Mouse (Mus musculus): ENCODE measurements around the gene Arhgdib. TPM values are rescaled to one million over a fixed set of nuclear protein-coding genes. Genes with fewer than 3 reads are reported as not detected.
"Not testable (repeated sequence)": the region's sequence is repeated elsewhere in the genome, so short reads cannot be mapped to it uniquely, and the experiment has no call there.

Arhgdib gene
- 10 to 100 TPM; 24.4 to 28.9 TPM for total RNA-seq (2021)

GRCm38 (mm10) chr6:136941051-136942021, at the start of gene Arhgdib:
Gene Arhgdib, minus strand, starts transcription at chr6:136941899.
- DNase-seq, result no peak
- intact Hi-C loops (cut with DNase I), result no loop called here

GRCm38 (mm10) chr6:136990557-136990956, 48.9 kb upstream of the Arhgdib start:
- DNase-seq, result no peak
- intact Hi-C loops (cut with DNase I), result no loop called here

- intact Hi-C loops (cut with DNase I), result loop anchor here (10.0 kb wide), 1 partner anchor 185 kb away; the partner anchor contains the start of gene Rerg
- DNase-seq, result no peak
These were observed 48.3 kb upstream of the Arhgdib start for GRCm38 (mm10) chr6:136989824-136990497.

- intact Hi-C loops (cut with DNase I), result loop anchor here (10.0 kb wide), 1 partner anchor 186 kb away; the partner anchor contains the start of gene Rerg
- no peak for DNase-seq
These were observed 46.9 kb upstream of the Arhgdib start for GRCm38 (mm10) chr6:136988536-136989060.

DNA sequence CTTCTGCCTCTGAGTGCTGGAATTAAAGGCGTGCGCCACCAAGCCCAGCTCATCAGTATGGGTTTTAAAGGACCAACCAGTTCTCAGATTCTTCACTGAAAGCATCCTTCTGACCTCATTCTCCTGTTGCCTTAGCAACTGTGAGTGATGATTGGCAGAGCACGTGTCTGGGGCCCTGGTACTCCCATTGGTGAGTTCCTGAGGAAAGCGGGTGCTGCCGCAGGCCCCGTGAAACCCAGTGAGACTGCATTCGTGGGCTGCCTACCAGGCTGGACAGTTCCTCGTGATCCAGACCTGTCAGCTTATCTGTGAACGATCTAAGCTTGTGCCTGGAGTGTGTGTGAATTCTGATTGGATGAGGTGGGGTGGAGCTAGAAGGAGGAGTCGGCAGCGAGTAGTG, 45.0 kb upstream of the Arhgdib start:
- intact Hi-C loops (cut with DNase I), result loop anchor here (10.0 kb wide), 1 partner anchor 188 kb away; the partner anchor contains the start of gene Rerg

GRCm38 (mm10) chr6:136986019-136986418, 44.3 kb upstream of the Arhgdib start:
- intact Hi-C loops (cut with DNase I), result loop anchor here (10.0 kb wide), 1 partner anchor 189 kb away; the partner anchor contains the start of gene Rerg
- no peak for DNase-seq

More for the DNA sequence above, 45.0 kb upstream of the Arhgdib start:
- no peak for DNase-seq

GRCm38 (mm10) chr6:136983201-136983600, 41.5 kb upstream of the Arhgdib start:
- no peak for DNase-seq
- intact Hi-C loops (cut with DNase I), result loop anchor here (10.0 kb wide), 1 partner anchor 192 kb away; the partner anchor contains the start of gene Rerg

- no peak for DNase-seq
- intact Hi-C loops (cut with DNase I), result loop anchor here (10.0 kb wide), 1 partner anchor 192 kb away; the partner anchor contains the start of gene Rerg
These were observed 40.9 kb upstream of the Arhgdib start for GRCm38 (mm10) chr6:136982581-136982980.

DNA sequence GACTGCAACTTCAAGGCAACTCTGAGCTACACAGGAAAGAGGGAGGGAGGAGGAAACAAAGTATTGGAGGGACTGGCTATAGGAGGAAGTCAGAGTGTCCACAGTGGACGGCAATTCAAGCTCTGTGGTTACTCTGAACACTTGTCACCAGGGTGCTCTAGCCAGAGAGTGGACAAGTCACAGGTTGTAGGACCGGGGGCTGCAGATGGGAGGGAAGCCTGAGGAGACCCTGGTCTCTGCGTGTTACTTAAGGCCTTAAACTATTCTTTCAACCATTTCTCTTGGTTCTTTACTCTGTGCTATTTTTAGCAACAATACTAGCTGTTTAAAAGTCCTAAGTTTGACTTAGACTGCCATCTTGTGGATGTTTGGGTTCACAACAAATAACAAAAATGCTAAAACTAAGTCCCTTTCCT, 38.6 kb upstream of the Arhgdib start:
- intact Hi-C loops (cut with DNase I), result loop anchor here (10.0 kb wide), 1 partner anchor 194 kb away; the partner anchor contains the start of gene Rerg
- DNase-seq, result no peak

DNA sequence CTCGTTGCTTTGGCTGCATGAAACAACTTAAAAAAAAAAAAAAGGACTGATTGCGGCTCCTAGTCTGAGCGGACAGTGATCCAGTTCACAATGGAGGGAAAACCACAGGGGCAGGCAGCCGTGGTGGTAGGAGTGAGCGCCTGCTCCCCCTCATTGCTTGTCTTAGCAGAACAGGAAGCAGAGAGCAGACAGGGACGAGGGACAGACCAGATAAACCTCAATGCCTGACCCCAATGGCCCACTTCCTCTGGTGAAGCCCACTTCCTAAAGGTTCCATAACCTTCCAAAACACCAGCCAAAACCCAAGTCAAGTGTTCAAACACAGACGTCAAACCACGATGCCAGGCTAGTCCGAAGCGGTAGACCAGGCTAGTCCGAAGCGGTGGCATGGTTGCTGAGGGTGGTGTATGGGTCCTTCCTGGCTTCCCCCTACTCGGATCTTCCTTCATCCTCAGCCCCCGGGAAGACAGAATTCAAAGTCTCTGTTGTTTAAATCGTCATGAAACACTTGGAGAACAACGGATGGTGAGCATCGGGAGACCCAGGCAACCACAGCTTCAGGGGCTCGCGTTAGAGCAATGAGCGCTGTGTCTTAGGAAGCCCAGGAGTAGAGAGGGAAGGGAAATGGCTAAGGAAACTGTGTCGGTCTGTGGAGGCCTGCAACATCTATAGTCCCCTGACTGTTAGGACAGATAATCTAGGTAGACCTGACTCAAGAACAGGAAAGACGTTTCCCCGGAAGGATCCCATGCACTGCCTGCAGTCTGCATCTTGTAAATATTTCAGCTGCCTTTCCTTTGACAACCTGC, 37.8 kb upstream of the Arhgdib start:
- DNase-seq, result no peak
- intact Hi-C loops (cut with DNase I), result loop anchor here (10.0 kb wide), 1 partner anchor 195 kb away; the partner anchor contains the start of gene Rerg

GRCm38 (mm10) chr6:136968877-136969276, 27.2 kb upstream of the Arhgdib start:
- intact Hi-C loops (cut with DNase I), result loop anchor here (5.0 kb wide), 1 partner anchor 107 kb away; no protein-coding TSS in a partner anchor
- DNase-seq, result not testable (repeated sequence)

DNA sequence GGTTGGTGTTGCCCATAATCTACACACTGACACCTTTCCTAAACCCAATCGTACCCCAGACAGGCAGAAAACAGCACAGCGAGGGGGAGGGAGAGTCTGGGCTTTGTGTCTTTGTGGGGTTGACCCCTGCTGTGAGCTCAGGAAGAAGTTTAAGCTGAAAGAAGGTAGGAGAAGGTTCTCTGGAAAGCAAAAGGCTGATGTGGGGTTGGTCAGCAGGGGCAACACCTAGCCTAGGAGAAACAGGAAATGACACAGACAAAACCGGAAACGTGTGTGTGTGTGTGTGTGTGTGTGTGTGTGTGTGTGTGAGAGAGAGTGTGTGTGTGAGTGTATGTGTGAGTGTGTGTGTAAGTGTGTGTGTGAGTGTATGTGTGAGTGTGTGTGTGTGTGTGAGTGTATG, 25.8 kb upstream of the Arhgdib start:
- intact Hi-C loops (cut with DNase I), result loop anchor here (5.0 kb wide), 1 partner anchor 105 kb away; no protein-coding TSS in a partner anchor

GRCm38 (mm10) chr6:136965912-136966311, 24.2 kb upstream of the Arhgdib start:
- no peak for DNase-seq
- intact Hi-C loops (cut with DNase I), result loop anchor here (5.0 kb wide), 1 partner anchor 104 kb away; no protein-coding TSS in a partner anchor

More for the DNA sequence above, 25.8 kb upstream of the Arhgdib start:
- DNase-seq, result no peak

DNA sequence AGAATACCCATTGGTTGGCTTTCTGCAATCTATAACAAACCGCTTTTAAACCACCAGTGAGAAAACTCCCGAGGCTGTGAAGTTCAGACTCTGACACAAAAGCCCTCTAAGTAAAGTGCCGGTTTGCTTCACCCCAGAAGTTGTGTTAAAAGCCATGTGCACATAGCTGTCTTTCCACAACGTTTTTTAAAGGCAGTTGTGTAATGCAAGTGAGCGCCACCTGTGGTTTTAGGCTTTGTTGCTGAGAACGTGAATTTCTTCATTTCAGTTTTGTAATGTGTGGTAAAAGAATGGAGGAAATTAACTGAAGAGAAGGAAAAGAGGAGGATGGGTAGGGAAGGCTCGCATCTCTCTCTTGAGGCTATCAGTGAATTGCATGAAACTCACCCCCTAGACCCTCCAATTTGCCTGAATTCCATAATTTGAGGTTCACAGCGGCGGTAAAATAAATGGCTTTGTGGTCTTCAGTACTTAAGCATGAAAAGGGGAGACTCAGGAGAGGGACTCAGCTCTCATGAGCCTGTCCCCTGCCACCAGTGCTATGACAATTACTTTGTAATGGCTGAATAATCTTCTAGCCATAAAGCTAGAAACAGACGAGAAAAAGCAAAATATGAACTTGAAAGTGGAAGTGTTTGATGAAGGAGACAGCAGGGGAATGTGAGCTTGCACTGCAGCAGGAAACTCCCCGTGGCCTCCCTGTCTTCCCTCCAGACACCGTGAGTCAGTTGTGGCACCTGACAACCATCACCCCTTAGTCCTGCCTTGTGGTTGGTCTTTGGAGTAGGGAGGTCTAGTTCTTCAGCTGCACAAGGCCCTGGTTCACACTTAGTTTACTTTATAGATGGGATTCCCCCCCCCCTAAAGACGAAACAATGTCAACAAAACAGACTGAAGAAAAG, 23.2 kb upstream of the Arhgdib start:
- intact Hi-C loops (cut with DNase I), result loop anchor here (5.0 kb wide), 1 partner anchor 103 kb away; no protein-coding TSS in a partner anchor

GRCm38 (mm10) chr6:136962957-136963356, 21.3 kb upstream of the Arhgdib start:
- DNase-seq, result no peak
- intact Hi-C loops (cut with DNase I), result no loop called here

More for the DNA sequence above, 23.2 kb upstream of the Arhgdib start:
- DNase-seq, result no peak

DNA sequence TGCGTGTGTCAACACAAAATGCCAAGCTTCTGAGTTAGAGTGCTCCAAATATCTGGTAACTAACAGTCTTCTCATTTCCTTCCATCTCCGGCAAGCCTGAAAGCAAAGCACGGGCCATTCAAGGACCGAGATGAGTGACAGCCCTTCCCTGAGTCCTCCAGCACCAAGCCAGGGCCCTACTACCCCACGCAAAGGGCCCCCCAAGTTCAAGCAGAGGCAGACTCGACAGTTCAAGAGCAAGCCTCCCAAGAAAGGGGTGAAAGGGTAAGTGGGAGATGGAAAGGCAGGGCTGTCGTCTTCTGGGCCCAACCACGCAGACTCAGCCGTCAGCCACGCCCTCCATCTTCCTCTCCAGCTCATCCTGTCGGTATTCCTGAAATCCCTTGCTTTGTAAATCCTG, 17.4 kb upstream of the Arhgdib start:
- intact Hi-C loops (cut with DNase I), result no loop called here
- DNase-seq, result no peak

DNA sequence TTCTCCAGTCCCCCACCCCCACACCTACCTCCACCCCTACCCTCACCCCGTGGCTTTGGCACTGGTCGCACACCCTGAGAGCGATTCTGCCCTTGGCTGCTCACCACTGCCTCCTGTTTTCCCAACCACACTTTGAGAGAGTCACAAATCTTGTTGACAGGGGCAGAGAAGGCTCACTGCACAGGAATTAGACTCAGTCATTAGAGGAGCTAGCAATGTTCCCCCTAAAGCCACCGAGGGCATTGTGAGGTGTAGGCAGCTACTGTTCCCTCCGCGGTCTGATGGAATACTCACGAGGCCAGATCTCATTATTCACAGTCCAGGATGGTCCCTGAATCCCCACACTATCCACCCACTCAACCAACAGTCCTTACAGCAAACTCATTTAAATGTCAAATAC, 15.4 kb upstream of the Arhgdib start:
- intact Hi-C loops (cut with DNase I), result no loop called here
- DNase-seq, result no peak

DNA sequence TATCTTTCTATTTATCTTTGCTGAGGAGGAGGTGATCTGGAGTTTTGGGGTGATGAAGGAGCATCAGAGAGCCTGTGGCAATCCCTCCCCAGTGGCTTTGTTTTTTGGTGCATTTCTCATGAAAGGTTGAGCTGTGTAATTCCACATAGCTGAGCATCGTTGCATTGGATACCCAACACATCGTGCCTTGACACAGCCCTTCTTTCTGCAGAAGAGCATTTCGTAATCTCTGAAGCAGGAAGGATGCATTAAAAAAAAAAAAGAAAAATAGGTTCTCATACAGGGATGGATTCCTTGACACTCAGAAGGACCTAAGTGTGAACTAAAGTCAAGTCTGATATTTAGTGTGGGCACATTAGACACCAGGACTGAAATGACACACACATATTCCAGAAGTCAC, 13.5 kb upstream of the Arhgdib start:
- intact Hi-C loops (cut with DNase I), result no loop called here
- no peak for DNase-seq

All from left cerebral cortex, postnatal 4 days (tissue).